Comparison of ENCODE assay signal across 22 mouse cellular contexts in the genomic region with DNA sequence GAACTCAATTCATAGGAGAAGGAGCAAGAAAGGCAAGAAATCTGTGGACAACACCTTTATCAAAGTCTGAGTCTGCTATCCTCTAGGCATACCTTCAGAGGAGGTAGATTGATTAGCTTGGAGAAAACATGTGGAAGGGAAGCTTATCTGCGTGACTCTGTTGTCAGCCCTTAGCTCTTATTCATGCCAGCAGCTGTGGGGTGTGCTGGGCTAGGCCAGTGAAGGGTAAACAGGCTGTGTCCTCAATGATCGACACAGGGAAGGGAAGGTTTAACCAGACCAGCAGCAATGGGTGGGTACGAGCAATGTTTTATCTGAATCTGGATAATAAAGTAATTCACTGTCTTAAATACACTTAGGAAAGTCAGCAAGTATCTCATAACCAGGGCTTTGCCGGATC.
DNase-seq lines count a peak whose midpoint lies in the region; ATAC-seq and TF ChIP-seq lines count a peak whose summit lies in the region.
"Had no signal": no experiment of that assay in that cellular context is flagged by ENCODE, and none has a peak within 500 bp of the region (broad histone marks: within the 10 kb centered on the region; RNA-seq: fewer than 3 reads in every experiment).

No protein-coding gene starts in this region.

- WGBS in intestine, embryonic 15.5 days: 39% methylated on average over 4 of the region's 4 CpGs
- 36% methylated on average over 4 of the region's 4 CpGs for WGBS in intestine, postnatal 0 days
- WGBS in intestine, embryonic 16.5 days: 49% methylated on average over 4 of the region's 4 CpGs
- whole genome bisulfite sequencing in large intestine, adult 2 months: 28% methylated on average over 4 of the region's 4 CpGs

- H3K27ac ChIP-seq in intestine, embryonic 15.5 days: no peak overlapping the region
- no peak overlapping the region for H3K27ac ChIP-seq in intestine, postnatal 0 days (ENCODE audit: low read depth, low read length)
- no peak overlapping the region for H3K27ac ChIP-seq in intestine, embryonic 16.5 days (ENCODE audit: low read length)

- no peaks in the 10 kb centered on the region for H3K4me1 ChIP-seq in intestine, embryonic 15.5 days (replicated peaks)
- H3K4me1 ChIP-seq in intestine, postnatal 0 days (replicated peaks; ENCODE audit: control insufficient read depth, insufficient read depth, low read length): no peaks in the 10 kb centered on the region
- H3K4me1 ChIP-seq in intestine, embryonic 16.5 days (ENCODE audit: control insufficient read depth, insufficient read depth, low read length): no peaks in the 10 kb centered on the region

- H3K9ac ChIP-seq in intestine, embryonic 15.5 days: no peak overlapping the region
- H3K9ac ChIP-seq in intestine, postnatal 0 days (ENCODE audit: low read depth, low read length): no peak overlapping the region
- H3K9ac ChIP-seq in intestine, embryonic 16.5 days (ENCODE audit: low read depth, low read length): no peak overlapping the region

- no peaks in the 10 kb centered on the region for H3K9me3 ChIP-seq in intestine, embryonic 15.5 days
- H3K9me3 ChIP-seq in intestine, postnatal 0 days (ENCODE audit: control insufficient read depth): no peaks in the 10 kb centered on the region
- no peaks in the 10 kb centered on the region for H3K9me3 ChIP-seq in intestine, embryonic 16.5 days (ENCODE audit: control insufficient read depth, low read length)

- no peaks in the 10 kb centered on the region for H3K36me3 ChIP-seq in intestine, embryonic 15.5 days
- H3K36me3 ChIP-seq in intestine, postnatal 0 days (ENCODE audit: control insufficient read depth, insufficient read depth): no peaks in the 10 kb centered on the region
- no peaks in the 10 kb centered on the region for H3K36me3 ChIP-seq in intestine, embryonic 16.5 days (ENCODE audit: control insufficient read depth, insufficient read depth, low read length)
- H3K36me3 ChIP-seq: G1E had no signal

- intact Hi-C loops in heart, postnatal 14 days (cut with DNase I): no loop called here

- TF ChIP-seq CTCF in intestine, postnatal 0 days (IDR thresholded peaks at IDR 0.05; ENCODE audit: low read depth): no peak

- ATAC-seq in intestine, embryonic 15.5 days: peak; percentile 72
- ATAC-seq in intestine, postnatal 0 days: no peak
- peak; percentile 74 for ATAC-seq in intestine, embryonic 16.5 days
- ATAC-seq in CD4-positive, CD25-positive, alpha-beta regulatory T cell, adult 4 months: no peak
- ATAC-seq: activated CD4-positive, CD25-positive, alpha-beta regulatory T cell, adult 4 months; Patski had no signal

- no peak overlapping the region for H3K4me3 ChIP-seq in intestine, embryonic 15.5 days (replicated peaks)
- H3K4me3 ChIP-seq in intestine, postnatal 0 days (ENCODE audit: low read depth, low read length): no peak overlapping the region
- no peak overlapping the region for H3K4me3 ChIP-seq in intestine, embryonic 16.5 days (ENCODE audit: low read length)

- DNase-seq in heart, adult 11 months: peak; percentile 54
- no peak for DNase-seq in heart, postnatal 14 days
- peak; percentile 19 for DNase-seq in large intestine, adult 2 months (ENCODE audit: low read depth, low spot score)
- no peak for DNase-seq in thymus, postnatal 4 days
- DNase-seq: adrenal gland, adult 2 months; adrenal gland, adult 8-10 months; adrenal gland, postnatal 10 days; adrenal gland, postnatal 14 days; adrenal gland, postnatal 25 days; adrenal gland, postnatal 36 days; B cell, adult 2 months; cerebellum, adult 11 months; cerebellum, adult 11-12 months; cerebellum, adult 18-20 months had no signal

- no peaks in the 10 kb centered on the region for H3K27me3 ChIP-seq in intestine, embryonic 15.5 days (replicated peaks)
- no peaks in the 10 kb centered on the region for H3K27me3 ChIP-seq in intestine, postnatal 0 days (replicated peaks; ENCODE audit: control insufficient read depth, insufficient read depth, low read length)
- no peaks in the 10 kb centered on the region for H3K27me3 ChIP-seq in intestine, embryonic 16.5 days (replicated peaks; ENCODE audit: control insufficient read depth, insufficient read depth, low read length)
- H3K27me3 ChIP-seq: CH12.LX had no signal

- H3K4me2 ChIP-seq in intestine, embryonic 15.5 days (replicated peaks): no peak overlapping the region
- no peak overlapping the region for H3K4me2 ChIP-seq in intestine, postnatal 0 days (replicated peaks; ENCODE audit: low read depth)
- no peak overlapping the region for H3K4me2 ChIP-seq in intestine, embryonic 16.5 days (ENCODE audit: low read depth, low read length)

Comparison
In these comparisons a context has a peak if more than half of its experiments do, and no peak if none do; other contexts are left out.
1. DNase-seq: peak in heart, adult 11 months (single experiment) and large intestine, adult 2 months (single experiment); none in heart, postnatal 14 days (0 of 2) and thymus, postnatal 4 days (single experiment).
2. ATAC-seq: peak in intestine, embryonic 15.5 days (single experiment) and intestine, embryonic 16.5 days (single experiment); none in intestine, postnatal 0 days (single experiment) and CD4-positive, CD25-positive, alpha-beta regulatory T cell, adult 4 months (single experiment).